Mouse (Mus musculus) stomach, embryonic 14.5 days (tissue): ENCODE measurements around the gene Clmn. TPM values are rescaled to one million over a fixed set of nuclear protein-coding genes. Genes with fewer than 3 reads are reported as not detected.

Experiments used
- ATAC-seq: fragments of 200-750 bp; cut with Nextera tagmentation; 2 replicates; pipeline ENCODE4 v1.8.0; 2017; ENCODE audit warnings: low read depth, moderate TSS enrichment; ENCODE audit not compliant: insufficient number of reproducible peaks, insufficient read depth, low FRiP score
- H3K27ac ChIP-seq: fragments of 300-500 bp; sonication (generic); 2 replicates; pipeline ENCODE4 v1.5.1; 2014; ENCODE audit warnings: mild to moderate bottlenecking, low read length, moderate library complexity, mixed read lengths
- H3K27me3 ChIP-seq: fragments of 300-500 bp; sonication (generic); 2 replicates; pipeline ENCODE4 v1.6.1; 2014; ENCODE audit warnings: low read length, control low read depth, mixed read lengths; ENCODE audit not compliant: control insufficient read depth, insufficient read depth
- H3K36me3 ChIP-seq: fragments of 300-500 bp; sonication (generic); 2 replicates; pipeline ENCODE4 v1.6.1; 2014; ENCODE audit warnings: mild to moderate bottlenecking, control low read depth, low read length, moderate library complexity, mixed read lengths; ENCODE audit not compliant: control insufficient read depth, insufficient read depth
- H3K4me1 ChIP-seq: fragments of 300-500 bp; sonication (generic); 2 replicates; pipeline ENCODE4 v1.6.1; 2014; ENCODE audit warnings: low read length, control low read depth, mixed read lengths; ENCODE audit not compliant: control insufficient read depth, insufficient read depth
- H3K4me2 ChIP-seq: fragments of 300-500 bp; sonication (generic); replicated peaks from 2 replicates; pipeline ENCODE4 v1.6.1; 2014; ENCODE audit warnings: low read depth, low read length, control low read depth
- H3K4me3 ChIP-seq: fragments of 300-500 bp; sonication (generic); 2 replicates; pipeline ENCODE4 v1.5.1; 2014; ENCODE audit warnings: low read depth, low read length, control low read depth
- H3K9ac ChIP-seq: fragments of 300-500 bp; sonication (generic); replicated peaks from 2 replicates; pipeline ENCODE4 v1.6.1; 2014; ENCODE audit warnings: low read depth, mild to moderate bottlenecking, control low read depth, low read length, moderate library complexity, mixed read lengths
- H3K9me3 ChIP-seq: fragments of 300-500 bp; sonication (generic); 2 replicates; pipeline ENCODE4 v1.6.1; 2016; ENCODE audit warnings: low read depth, low read length, control low read depth; ENCODE audit not compliant: control insufficient read depth
- WGBS: fragments of 180-500 bp; shearing (Covaris S2); extraction: QIAGEN DNeasy Blood & Tissue Kit; methylation state at CpG from one replicate; pipeline ENCODE4 v1.1.7; 2014; 5-methylcytosine and 5-hydroxymethylcytosine counted together
- polyA plus RNA-seq: library from polyadenylated mRNA; unstranded; fragments of >200 nt; fragmentation: Nextera tagmentation; extraction: Ambion mirVana; gene quantifications from 2 replicates; pipeline ENCODE4 v1.2.1, GENCODE M21; 2014

Gene Clmn
- polyA plus RNA-seq, 1 experiment from 2014 or later: 3.1 TPM

- Histone ChIP-seq H3K27me3 (no peaks in the 10 kb centered on the region), H3K27ac (no peak overlapping the region), H3K9ac (no peak overlapping the region), H3K4me2 (no peak overlapping the region), H3K9me3 (no peaks in the 10 kb centered on the region), H3K4me1 (no peaks in the 10 kb centered on the region), H3K36me3 (no peaks in the 10 kb centered on the region), H3K4me3 (no peak overlapping the region)
- WGBS: 82% methylated on average over 7 of the region's 7 CpGs
- no peak for ATAC-seq
Observed at GRCm38 (mm10) chr12:104765761-104766160, 99.1 kb downstream of the Clmn start.

- H3K4me2 ChIP-seq: no peak overlapping the region
- H3K4me1 ChIP-seq: no peaks in the 10 kb centered on the region
- H3K9ac ChIP-seq: no peak overlapping the region
- no peaks in the 10 kb centered on the region for H3K36me3 ChIP-seq
- no peak overlapping the region for H3K27ac ChIP-seq
- no peak for ATAC-seq
- no peaks in the 10 kb centered on the region for H3K27me3 ChIP-seq
- H3K9me3 ChIP-seq: no peaks in the 10 kb centered on the region
- no peak overlapping the region for H3K4me3 ChIP-seq
- WGBS: 75% methylated on average over 5 of the region's 5 CpGs
Observed at GRCm38 (mm10) chr12:104765116-104765515, 99.8 kb downstream of the Clmn start.

- Histone ChIP-seq H3K27ac (no peak overlapping the region), H3K27me3 (no peaks in the 10 kb centered on the region), H3K4me3 (no peak overlapping the region), H3K4me2 (no peak overlapping the region), H3K9me3 (no peaks in the 10 kb centered on the region), H3K9ac (no peak overlapping the region), H3K36me3 (no peaks in the 10 kb centered on the region), H3K4me1 (no peaks in the 10 kb centered on the region)
- WGBS: 78% methylated on average over 6 of the region's 6 CpGs
- ATAC-seq: no peak
Observed at GRCm38 (mm10) chr12:104763918-104764317, 101.0 kb downstream of the Clmn start.

GRCm38 (mm10) chr12:104761411-104761810, 103.5 kb downstream of the Clmn start:
- Histone ChIP-seq H3K27me3 (no peaks in the 10 kb centered on the region), H3K9ac (no peak overlapping the region), H3K36me3 (no peaks in the 10 kb centered on the region), H3K4me2 (no peak overlapping the region), H3K4me3 (no peak overlapping the region), H3K4me1 (no peaks in the 10 kb centered on the region), H3K27ac (no peak overlapping the region), H3K9me3 (no peaks in the 10 kb centered on the region)
- 78% methylated on average over 8 of the region's 8 CpGs for WGBS
- ATAC-seq: no peak

GRCm38 (mm10) chr12:104758066-104758465, 106.8 kb downstream of the Clmn start:
- no peak overlapping the region for H3K4me3 ChIP-seq
- H3K27me3 ChIP-seq: no peaks in the 10 kb centered on the region
- H3K27ac ChIP-seq: no peak overlapping the region
- no peak overlapping the region for H3K4me2 ChIP-seq
- no peaks in the 10 kb centered on the region for H3K36me3 ChIP-seq
- H3K9me3 ChIP-seq: no peaks in the 10 kb centered on the region
- H3K9ac ChIP-seq: no peak overlapping the region
- no peak; the same call in 1 of the 2 replicates for ATAC-seq
- WGBS: 84% methylated on average over 7 of the region's 7 CpGs
- no peaks in the 10 kb centered on the region for H3K4me1 ChIP-seq

- Histone ChIP-seq H3K36me3 (no peaks in the 10 kb centered on the region), H3K27me3 (no peaks in the 10 kb centered on the region), H3K4me2 (no peak overlapping the region), H3K9me3 (no peaks in the 10 kb centered on the region), H3K4me3 (no peak overlapping the region), H3K27ac (no peak overlapping the region), H3K4me1 (peaks cover 20% of the 10 kb centered on the region), H3K9ac (no peak overlapping the region)
- 66% methylated on average over 4 of the region's 4 CpGs for WGBS
- ATAC-seq: no peak
Observed at GRCm38 (mm10) chr12:104753686-104754085, 111.2 kb downstream of the Clmn start.

- peak; percentile 94 for ATAC-seq
- H3K36me3 ChIP-seq: no peaks in the 10 kb centered on the region
- under 1% methylated on average over 92 of the region's 94 CpGs for WGBS
- peak within 1 kb of the TSS; percentile 91 for H3K4me2 ChIP-seq
- H3K9me3 ChIP-seq: no peaks in the 10 kb centered on the region
- no peaks in the 10 kb centered on the region for H3K27me3 ChIP-seq
- H3K4me3 ChIP-seq: peak within 1 kb of the TSS; percentile 85
- H3K4me1 ChIP-seq: peaks cover 24% of the 10 kb centered on the region
- peak within 1 kb of the TSS; percentile 95 for H3K9ac ChIP-seq
- peak within 1 kb of the TSS; percentile 84 for H3K27ac ChIP-seq
Observed at GRCm38 (mm10) chr12:104751814-104752765, 112.8 kb downstream of the Clmn start, which contains the start of gene Dicer1. Gene Dicer1, minus strand, starts transcription at chr12:104751952.

- Histone ChIP-seq H3K9ac (peak overlapping the region; percentile 95), H3K4me3 (peak overlapping the region; percentile 85), H3K36me3 (no peaks in the 10 kb centered on the region), H3K9me3 (no peaks in the 10 kb centered on the region), H3K27me3 (no peaks in the 10 kb centered on the region), H3K27ac (peak overlapping the region; percentile 84), H3K4me2 (peak overlapping the region; percentile 91), H3K4me1 (peaks cover 24% of the 10 kb centered on the region)
- ATAC-seq: peak; percentile 50
- under 1% methylated on average over 52 of the region's 52 CpGs for WGBS
Observed at GRCm38 (mm10) chr12:104751331-104751813, 113.5 kb downstream of the Clmn start.
